Mouse (Mus musculus) forebrain, embryonic 12.5 days (tissue): ENCODE results near the gene Cit. TPM values are rescaled to one million over a fixed set of nuclear protein-coding genes. Genes with fewer than 3 reads are reported as not detected.

Source experiments
- ATAC-seq: fragments of 200-750 bp; cut with Nextera tagmentation; 2 replicates; pipeline ENCODE4 v1.8.0; 2017; ENCODE audit warnings: moderate TSS enrichment; ENCODE audit not compliant: low FRiP score
- H3K27ac ChIP-seq: fragments of 300-500 bp; sonication (generic); 2 replicates; pipeline ENCODE4 v1.5.1; 2016; ENCODE audit warnings: mild to moderate bottlenecking
- H3K27me3 ChIP-seq: fragments of 300-500 bp; sonication (generic); 2 replicates; pipeline ENCODE4 v1.6.1; 2016; ENCODE audit warnings: mild to moderate bottlenecking
- H3K36me3 ChIP-seq: fragments of 300-500 bp; sonication (generic); replicated peaks from 2 replicates; pipeline ENCODE4 v1.6.1; 2016; ENCODE audit warnings: mild to moderate bottlenecking
- H3K4me1 ChIP-seq: fragments of 300-500 bp; sonication (generic); 2 replicates; pipeline ENCODE4 v1.6.1; 2016
- H3K4me2 ChIP-seq: fragments of 300-500 bp; sonication (generic); 2 replicates; pipeline ENCODE4 v1.6.1; 2016; ENCODE audit warnings: mild to moderate bottlenecking, moderate library complexity
- H3K4me3 ChIP-seq: fragments of 300-500 bp; sonication (generic); replicated peaks from 2 replicates; pipeline ENCODE4 v1.5.1; 2016; ENCODE audit warnings: mild to moderate bottlenecking
- H3K9ac ChIP-seq: fragments of 300-500 bp; sonication (generic); 2 replicates; pipeline ENCODE4 v1.6.1; 2016; ENCODE audit warnings: mild to moderate bottlenecking
- H3K9me3 ChIP-seq: fragments of 300-500 bp; sonication (generic); 2 replicates; pipeline ENCODE4 v1.6.1; 2016
- WGBS: fragments of 180-500 bp; shearing (Covaris S2); methylation state at CpG from one replicate; pipeline ENCODE4 v1.1.7; 2016; 5-methylcytosine and 5-hydroxymethylcytosine counted together
- polyA plus RNA-seq: library from polyadenylated mRNA; unstranded; fragments of >200 nt; fragmentation: Nextera tagmentation; extraction: Ambion mirVana; gene quantifications from 2 replicates; pipeline ENCODE4 v1.2.1, GENCODE M21; 2016

Cit gene
- polyA plus RNA-seq, 1 experiment from 2014 or later = 46.5 TPM

DNA sequence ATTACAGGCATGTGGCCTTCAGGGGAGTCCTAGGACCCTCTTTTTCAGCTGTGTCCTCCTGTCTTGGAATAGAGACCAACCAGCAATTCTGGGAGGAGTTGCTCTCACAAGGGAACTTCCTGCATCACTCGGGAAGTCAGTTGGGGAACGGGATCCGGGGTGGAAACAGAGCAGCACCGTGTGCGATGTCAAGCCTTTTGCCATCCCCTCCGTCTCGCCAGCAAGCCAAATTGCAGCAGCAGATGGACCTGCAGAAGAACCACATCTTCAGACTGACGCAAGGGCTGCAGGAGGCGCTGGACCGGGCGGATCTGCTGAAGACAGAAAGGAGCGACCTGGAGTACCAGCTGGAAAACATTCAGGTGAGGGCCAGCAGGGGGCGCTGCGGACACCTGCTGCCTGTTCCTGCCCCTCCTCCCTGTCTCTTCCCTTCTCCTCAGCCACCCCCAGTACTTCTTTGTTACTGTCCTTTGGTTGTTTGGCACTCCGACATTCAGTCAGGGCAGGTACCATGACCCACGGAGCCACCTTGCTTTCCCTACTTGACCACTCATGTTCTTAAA, 134.1 kb downstream of the Cit start:
- H3K9me3 ChIP-seq = no peaks in the 10 kb centered on the region
- peaks cover 78% of the 10 kb centered on the region for H3K36me3 ChIP-seq
- ATAC-seq = no peak
- H3K4me3 ChIP-seq = no peak overlapping the region
- WGBS = 55% methylated on average over 16 of the region's 16 CpGs
- H3K9ac ChIP-seq = no peak overlapping the region
- 0 out of 2 replicates have a peak overlapping the region, but pooled peaks have one; percentile 6 for H3K27ac ChIP-seq
- H3K4me2 ChIP-seq = no peak overlapping the region
- no peaks in the 10 kb centered on the region; the same call in 1 of the 2 replicates for H3K4me1 ChIP-seq
- H3K27me3 ChIP-seq = no peaks in the 10 kb centered on the region

DNA sequence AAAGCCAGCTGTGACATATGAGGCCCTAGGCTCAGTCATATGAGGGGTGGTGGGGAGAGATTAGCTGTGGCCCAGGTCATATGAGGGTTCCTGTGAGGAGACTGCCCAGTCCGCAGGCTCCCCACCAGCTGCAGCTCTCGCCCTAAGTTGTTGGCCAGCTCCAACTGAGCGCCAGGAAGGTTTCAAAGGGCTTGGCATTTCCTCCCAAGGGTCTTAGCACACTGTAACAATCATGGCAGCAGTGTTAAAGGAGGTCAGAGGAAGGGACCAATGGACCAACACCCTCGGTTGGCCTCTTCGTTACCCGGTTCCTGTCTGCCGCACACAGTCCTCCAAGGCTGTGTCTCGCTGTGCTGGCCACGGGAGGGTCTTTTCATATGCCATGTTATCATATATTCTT, 135.5 kb downstream of the Cit start:
- no peak overlapping the region for H3K9ac ChIP-seq
- H3K27ac ChIP-seq = no peak overlapping the region
- no peak for ATAC-seq
- no peak overlapping the region for H3K4me3 ChIP-seq
- peaks cover 74% of the 10 kb centered on the region for H3K36me3 ChIP-seq
- H3K9me3 ChIP-seq = no peaks in the 10 kb centered on the region
- H3K4me2 ChIP-seq = no peak overlapping the region
- 93% methylated on average over 9 of the region's 9 CpGs for WGBS
- H3K27me3 ChIP-seq = no peaks in the 10 kb centered on the region
- no peaks in the 10 kb centered on the region; the same call in 1 of the 2 replicates for H3K4me1 ChIP-seq

DNA sequence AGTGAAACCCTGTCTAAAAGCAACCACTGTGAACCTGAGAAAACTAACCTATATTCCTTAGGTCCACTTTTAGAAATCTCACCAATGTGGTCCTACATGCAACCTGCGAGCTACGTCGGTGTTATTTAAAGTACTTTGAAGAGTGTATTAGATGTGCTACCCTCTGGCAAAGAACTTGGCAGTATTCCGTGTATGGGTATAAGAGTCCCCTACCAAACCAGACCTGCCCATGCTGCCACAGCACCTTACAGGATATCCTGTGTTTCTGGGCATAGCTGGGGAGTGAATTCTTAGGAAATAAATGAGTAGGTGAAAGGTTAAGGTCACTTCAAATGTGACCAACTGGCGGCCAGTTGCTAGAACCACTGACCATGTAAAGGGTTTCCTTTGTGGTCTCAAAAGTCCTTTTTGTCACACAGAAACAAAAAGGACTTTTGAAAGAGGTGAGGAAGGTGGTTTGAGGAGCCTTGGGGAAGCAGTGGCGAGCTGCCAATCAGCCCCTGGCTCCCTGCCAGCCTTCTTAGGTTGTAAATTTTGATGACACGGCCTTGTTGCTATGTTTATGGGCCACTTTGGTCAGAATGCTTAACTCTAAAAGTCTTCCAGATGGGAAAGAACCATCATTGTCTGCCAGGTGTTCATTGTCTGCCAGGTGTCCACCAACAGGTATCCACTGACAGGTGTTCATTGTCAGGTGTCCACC, 137.7 kb downstream of the Cit start:
- Histone ChIP-seq H3K27ac (no peak overlapping the region), H3K4me3 (no peak overlapping the region), H3K9me3 (no peaks in the 10 kb centered on the region), H3K4me1 (no peaks in the 10 kb centered on the region; the same call in 1 of the 2 replicates), H3K9ac (no peak overlapping the region), H3K27me3 (no peaks in the 10 kb centered on the region), H3K36me3 (peaks cover 75% of the 10 kb centered on the region), H3K4me2 (no peak overlapping the region)
- no peak for ATAC-seq
- 84% methylated on average over 7 of the region's 7 CpGs for WGBS

DNA sequence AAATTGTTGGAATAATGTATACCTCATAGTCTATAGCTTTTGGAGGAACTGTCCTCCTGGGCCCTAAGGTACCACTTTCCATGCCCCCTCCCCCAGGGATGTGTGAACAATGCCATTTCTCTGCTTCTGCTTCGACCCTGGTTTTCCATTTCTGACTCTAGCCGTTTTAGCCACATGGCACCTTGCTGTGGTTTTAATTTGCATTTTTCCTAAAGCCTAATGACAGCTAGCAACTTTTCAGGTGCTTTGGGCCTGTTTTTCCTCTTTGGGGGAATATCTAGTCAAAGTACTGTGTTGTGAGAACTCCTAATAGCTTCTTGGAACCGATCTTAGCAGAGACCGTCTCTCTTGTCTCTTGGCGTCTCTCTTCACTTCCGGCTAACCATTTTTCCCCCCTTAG, 139.3 kb downstream of the Cit start:
- Histone ChIP-seq H3K4me2 (no peak overlapping the region), H3K27me3 (no peaks in the 10 kb centered on the region), H3K4me1 (no peaks in the 10 kb centered on the region), H3K36me3 (peaks cover 79% of the 10 kb centered on the region), H3K9ac (no peak overlapping the region), H3K27ac (no peak overlapping the region), H3K9me3 (no peaks in the 10 kb centered on the region), H3K4me3 (no peak overlapping the region)
- 91% methylated on average over 6 of the region's 6 CpGs for WGBS
- no peak for ATAC-seq

DNA sequence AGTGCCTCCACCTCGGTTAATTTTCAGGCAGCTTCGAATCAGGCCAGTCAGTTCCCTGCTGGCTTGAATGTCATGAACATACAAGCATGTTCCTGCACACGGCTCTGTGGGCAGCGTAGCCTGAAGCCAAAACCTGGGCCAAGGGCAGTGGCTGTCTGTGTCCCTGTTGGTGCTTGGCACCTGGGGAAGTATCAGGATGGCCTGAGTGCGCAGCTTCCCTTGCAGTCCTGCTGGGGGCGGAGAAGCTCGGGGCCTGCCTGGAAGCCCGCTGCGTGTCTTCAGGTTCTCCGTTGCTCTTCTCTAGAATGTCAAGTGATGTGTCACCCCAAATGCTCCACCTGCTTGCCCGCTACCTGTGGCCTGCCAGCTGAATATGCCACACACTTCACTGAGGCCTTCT, 140.0 kb downstream of the Cit start:
- H3K27me3 ChIP-seq = no peaks in the 10 kb centered on the region
- no peak overlapping the region for H3K27ac ChIP-seq
- H3K9me3 ChIP-seq = 0 out of 2 replicates have a peak, but pooled peaks cover under 1% of the 10 kb centered on the region
- peaks cover 79% of the 10 kb centered on the region for H3K36me3 ChIP-seq
- H3K4me2 ChIP-seq = no peak overlapping the region
- ATAC-seq = no peak
- H3K4me1 ChIP-seq = no peaks in the 10 kb centered on the region
- WGBS = 95% methylated on average over 11 of the region's 11 CpGs
- no peak overlapping the region for H3K4me3 ChIP-seq
- H3K9ac ChIP-seq = no peak overlapping the region

DNA sequence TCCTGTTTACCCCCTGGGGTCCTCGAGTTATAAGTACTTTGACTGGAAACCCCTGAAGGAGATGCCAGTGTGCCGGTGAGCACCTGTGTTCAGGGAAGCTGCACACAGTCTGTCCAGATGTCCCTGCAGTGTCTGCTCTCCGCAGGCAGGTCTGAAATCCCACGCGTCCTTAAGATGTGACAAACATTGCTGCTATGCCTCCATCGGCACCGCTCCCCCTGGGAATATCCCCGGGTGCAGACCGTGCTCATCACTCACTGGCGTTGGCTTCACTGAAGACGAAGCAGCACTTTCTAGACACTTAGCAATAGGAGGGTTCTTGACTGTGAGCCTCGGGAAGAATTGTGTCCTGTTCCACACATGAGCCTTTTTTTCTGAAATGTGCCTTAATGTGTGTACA, 142.2 kb downstream of the Cit start:
- Histone ChIP-seq H3K9me3 (peaks cover 5% of the 10 kb centered on the region; the same call in 1 of the 2 replicates), H3K36me3 (peaks cover 81% of the 10 kb centered on the region), H3K9ac (no peak overlapping the region), H3K27ac (no peak overlapping the region), H3K4me3 (no peak overlapping the region), H3K4me1 (no peaks in the 10 kb centered on the region), H3K27me3 (no peaks in the 10 kb centered on the region), H3K4me2 (no peak overlapping the region)
- ATAC-seq = no peak
- 91% methylated on average over 12 of the region's 12 CpGs for WGBS

DNA sequence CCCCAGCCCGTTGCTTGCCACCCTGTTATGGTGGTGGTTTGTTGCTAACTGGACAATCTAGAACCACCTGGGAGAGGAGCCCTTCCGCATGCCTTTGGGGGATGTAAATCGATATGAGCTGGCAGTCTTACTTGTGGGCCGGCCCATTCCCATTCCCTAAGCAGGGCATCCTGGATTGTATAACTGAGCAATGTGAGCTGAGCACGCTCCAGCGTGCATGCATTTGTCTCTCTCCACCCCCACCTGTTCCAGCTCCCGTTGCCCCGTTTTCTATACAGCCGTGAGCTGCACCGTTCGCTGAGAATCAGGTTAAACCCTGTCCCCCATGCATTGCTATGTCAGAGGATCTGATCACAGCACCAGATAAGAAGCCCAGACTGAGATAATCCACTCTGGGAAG, 146.6 kb downstream of the Cit start:
- ATAC-seq = no peak
- H3K4me2 ChIP-seq = no peak overlapping the region
- H3K27ac ChIP-seq = no peak overlapping the region
- H3K27me3 ChIP-seq = no peaks in the 10 kb centered on the region
- H3K9me3 ChIP-seq = peaks cover 5% of the 10 kb centered on the region; the same call in 1 of the 2 replicates
- WGBS = 96% methylated on average over 11 of the region's 11 CpGs
- no peak overlapping the region for H3K9ac ChIP-seq
- H3K4me1 ChIP-seq = no peaks in the 10 kb centered on the region
- H3K36me3 ChIP-seq = peaks cover 82% of the 10 kb centered on the region
- no peak overlapping the region for H3K4me3 ChIP-seq

DNA sequence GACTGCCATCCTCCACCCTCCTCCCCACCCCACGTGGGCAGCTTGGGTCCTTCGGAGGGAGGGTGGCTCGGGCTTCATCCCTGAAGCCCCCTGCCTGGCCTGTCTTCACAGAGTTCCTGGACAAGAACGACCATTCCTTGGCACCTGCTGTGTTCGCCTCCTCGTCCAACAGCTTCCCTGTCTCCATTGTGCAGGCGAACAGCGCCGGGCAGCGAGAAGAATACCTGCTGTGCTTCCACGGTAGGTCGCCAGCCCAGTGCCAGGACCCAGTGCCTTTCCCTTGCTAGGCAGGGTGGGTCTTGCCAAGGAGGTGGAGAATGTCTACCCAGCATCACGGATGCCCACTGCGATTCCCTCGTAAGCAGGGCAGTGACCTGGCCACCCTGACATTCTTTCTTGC, 149.0 kb downstream of the Cit start:
- no peak overlapping the region for H3K9ac ChIP-seq
- no peaks in the 10 kb centered on the region for H3K4me1 ChIP-seq
- no peak overlapping the region for H3K27ac ChIP-seq
- H3K4me3 ChIP-seq = no peak overlapping the region
- ATAC-seq = no peak
- WGBS = 88% methylated on average over 15 of the region's 15 CpGs
- H3K27me3 ChIP-seq = no peaks in the 10 kb centered on the region
- H3K9me3 ChIP-seq = peaks cover 5% of the 10 kb centered on the region; the same call in 1 of the 2 replicates
- H3K36me3 ChIP-seq = peaks cover 67% of the 10 kb centered on the region
- H3K4me2 ChIP-seq = no peak overlapping the region

DNA sequence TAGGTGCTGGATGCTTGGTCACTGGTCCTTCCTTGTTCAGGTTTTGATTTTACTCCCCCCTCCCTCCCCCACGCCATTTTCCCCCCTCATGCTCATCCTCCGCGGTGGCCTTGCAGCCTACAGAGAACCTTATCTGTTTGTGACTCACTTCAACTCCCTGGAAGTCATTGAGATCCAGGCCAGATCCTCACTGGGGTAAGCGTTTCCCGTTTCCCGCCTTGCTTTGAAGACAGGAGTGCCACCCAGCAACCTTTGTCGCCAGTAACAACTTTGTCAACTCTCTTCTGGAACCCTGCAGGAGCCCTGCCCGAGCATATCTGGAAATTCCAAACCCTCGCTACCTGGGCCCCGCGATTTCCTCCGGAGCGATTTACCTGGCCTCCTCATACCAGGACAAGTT, 152.3 kb downstream of the Cit start:
- Histone ChIP-seq H3K36me3 (peaks cover 53% of the 10 kb centered on the region), H3K27me3 (no peaks in the 10 kb centered on the region), H3K27ac (no peak overlapping the region), H3K9ac (no peak overlapping the region), H3K9me3 (no peaks in the 10 kb centered on the region), H3K4me2 (no peak overlapping the region), H3K4me3 (no peak overlapping the region), H3K4me1 (no peaks in the 10 kb centered on the region)
- WGBS = 70% methylated on average over 13 of the region's 13 CpGs
- no peak for ATAC-seq

DNA sequence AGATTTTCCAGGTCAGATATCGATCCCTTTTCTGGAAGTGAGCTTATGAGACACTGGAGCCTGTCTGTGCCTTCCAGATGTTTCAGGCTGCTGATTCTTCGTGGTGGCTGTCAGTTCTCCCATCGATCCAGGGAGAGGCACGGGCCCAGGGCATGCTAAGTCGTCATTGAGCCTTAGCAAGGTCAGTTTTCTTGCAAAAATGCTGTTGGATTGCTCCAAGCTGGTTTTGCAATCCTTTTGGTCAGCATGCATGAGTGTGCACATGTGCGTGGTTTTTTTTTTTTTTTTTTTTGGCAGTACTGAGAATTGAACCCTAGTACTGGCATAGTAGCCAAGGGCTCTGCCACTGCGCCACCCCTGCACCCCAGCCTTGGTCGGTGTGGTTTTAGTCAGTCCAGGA, 158.1 kb downstream of the Cit start:
- H3K4me2 ChIP-seq = no peak overlapping the region
- no peak overlapping the region for H3K27ac ChIP-seq
- 0 out of 2 replicates have a peak, but pooled peaks cover 2% of the 10 kb centered on the region for H3K4me1 ChIP-seq
- ATAC-seq = no peak
- WGBS = 88% methylated on average over 8 of the region's 8 CpGs
- H3K9ac ChIP-seq = no peak overlapping the region
- H3K4me3 ChIP-seq = no peak overlapping the region
- H3K27me3 ChIP-seq = no peaks in the 10 kb centered on the region
- no peaks in the 10 kb centered on the region for H3K9me3 ChIP-seq
- H3K36me3 ChIP-seq = peaks cover 43% of the 10 kb centered on the region

DNA sequence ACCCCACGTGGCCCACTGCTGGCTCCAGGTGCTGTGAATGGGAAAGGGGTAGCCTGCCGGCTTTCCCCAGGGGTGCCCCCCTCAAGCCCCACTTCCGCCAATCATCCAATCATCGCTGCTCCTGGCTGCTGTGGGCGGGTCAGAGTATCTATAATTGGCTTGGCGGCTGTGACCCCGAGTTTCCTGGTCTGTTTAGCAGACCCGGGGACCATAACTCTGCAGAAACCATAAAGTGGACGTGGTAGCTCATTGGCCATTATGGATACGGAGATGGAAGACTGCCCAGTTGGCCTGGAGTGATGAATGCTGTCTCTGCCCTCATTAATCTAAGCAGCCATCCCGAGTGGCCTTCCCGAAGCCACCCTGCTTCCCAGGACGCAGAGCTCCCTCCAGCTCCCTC, 158.7 kb downstream of the Cit start:
- H3K9ac ChIP-seq = no peak overlapping the region
- no peak overlapping the region for H3K4me3 ChIP-seq
- 0 out of 2 replicates have a peak, but pooled peaks cover 2% of the 10 kb centered on the region for H3K4me1 ChIP-seq
- H3K9me3 ChIP-seq = no peaks in the 10 kb centered on the region
- ATAC-seq = no peak
- no peaks in the 10 kb centered on the region for H3K27me3 ChIP-seq
- no peak overlapping the region for H3K4me2 ChIP-seq
- peaks cover 43% of the 10 kb centered on the region for H3K36me3 ChIP-seq
- WGBS = 36% methylated on average over 13 of the region's 13 CpGs
- no peak overlapping the region for H3K27ac ChIP-seq

DNA sequence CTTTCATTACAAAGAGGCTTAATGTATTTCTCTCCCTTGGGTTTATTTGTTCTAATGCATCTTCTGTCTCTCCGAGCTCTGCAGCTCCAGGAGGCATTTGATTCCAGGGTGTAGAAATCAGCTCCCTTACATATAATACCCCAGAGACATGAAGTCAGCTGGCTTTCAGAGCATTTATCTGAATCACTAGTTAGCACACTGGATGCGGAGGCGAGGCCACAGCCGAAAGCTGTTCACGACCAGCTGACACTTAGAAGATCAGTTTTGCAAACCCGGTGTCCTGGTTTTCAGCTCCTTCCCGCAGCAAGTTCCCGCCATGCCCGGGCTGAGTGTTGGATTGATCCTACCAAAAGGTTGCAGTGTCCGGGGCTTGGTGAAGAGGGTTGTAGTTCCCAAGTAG, 159.2 kb downstream of the Cit start:
- Histone ChIP-seq H3K36me3 (peaks cover 43% of the 10 kb centered on the region), H3K9me3 (no peaks in the 10 kb centered on the region), H3K27me3 (no peaks in the 10 kb centered on the region), H3K4me1 (0 out of 2 replicates have a peak, but pooled peaks cover 2% of the 10 kb centered on the region), H3K4me3 (no peak overlapping the region), H3K9ac (no peak overlapping the region), H3K27ac (no peak overlapping the region), H3K4me2 (no peak overlapping the region)
- WGBS = 90% methylated on average over 10 of the region's 10 CpGs
- no peak for ATAC-seq
